Mouse (Mus musculus) heart, postnatal 0 days (tissue): ENCODE measurements around the gene Lrrc59. TPM values are rescaled to one million over a fixed set of nuclear protein-coding genes. Genes with fewer than 3 reads are reported as not detected.
"Not testable (repeated sequence)": the region's sequence is repeated elsewhere in the genome, so short reads cannot be mapped to it uniquely, and the experiment has no call there.

Source experiments
- ATAC-seq: fragments of 200-750 bp; cut with Nextera tagmentation; 2 replicates; pipeline ENCODE4 v1.8.0; 2017; ENCODE audit warnings: low read depth, moderate number of reproducible peaks, moderate library complexity; ENCODE audit not compliant: insufficient read depth
- DNase-seq: peaks from one replicate; pipeline ENCODE4 v3.0.0-alpha.2; 2016; ENCODE audit warnings: low spot score
- H3K27ac ChIP-seq: fragments of 300-500 bp; sonication (generic); 2 replicates; pipeline ENCODE4 v1.5.1; 2014; ENCODE audit warnings: low read depth, mild to moderate bottlenecking
- H3K27me3 ChIP-seq: fragments of 300-500 bp; sonication (generic); 2 replicates; pipeline ENCODE4 v1.6.1; 2014; ENCODE audit warnings: low read length, mixed read lengths; ENCODE audit not compliant: control insufficient read depth, insufficient read depth
- H3K36me3 ChIP-seq: fragments of 300-500 bp; sonication (generic); replicated peaks from 2 replicates; pipeline ENCODE4 v1.6.1; 2014; ENCODE audit warnings: low read length, mixed read lengths; ENCODE audit not compliant: control insufficient read depth, insufficient read depth
- H3K4me1 ChIP-seq: fragments of 300-500 bp; sonication (generic); 2 replicates; pipeline ENCODE4 v1.6.1; 2014; ENCODE audit warnings: antibody characterized with exemption; ENCODE audit not compliant: control insufficient read depth, insufficient read depth
- H3K4me2 ChIP-seq: fragments of 300-500 bp; sonication (generic); 2 replicates; pipeline ENCODE4 v1.6.1; 2014; ENCODE audit warnings: low read depth, mild to moderate bottlenecking, low read length, moderate library complexity
- H3K4me3 ChIP-seq: fragments of 300-500 bp; sonication (generic); 2 replicates; pipeline ENCODE4 v1.5.1; 2014; ENCODE audit warnings: low read depth, low read length
- H3K9ac ChIP-seq: fragments of 300-500 bp; sonication (generic); replicated peaks from 2 replicates; pipeline ENCODE4 v1.6.1; 2014; ENCODE audit warnings: low read depth, low read length, mixed read lengths
- H3K9me3 ChIP-seq: fragments of 300-500 bp; sonication (generic); replicated peaks from 2 replicates; pipeline ENCODE4 v1.6.1; 2016; ENCODE audit warnings: low read length; ENCODE audit not compliant: control insufficient read depth
- CTCF ChIP-seq: IDR thresholded peaks from 2 replicates; pipeline ENCODE4 v1.5.1; 2016; ENCODE audit warnings: antibody characterized with exemption, control low read depth, low read depth
- EP300 ChIP-seq: IDR thresholded peaks from 2 replicates; pipeline ENCODE4 v1.6.1; 2016; ENCODE audit warnings: antibody characterized with exemption, low read depth
- WGBS: fragments of 180-500 bp; shearing (Covaris S2); extraction: QIAGEN DNeasy Blood & Tissue Kit; methylation state at CpG from one replicate; pipeline ENCODE4 v1.1.7; 2014; 5-methylcytosine and 5-hydroxymethylcytosine counted together
- polyA plus RNA-seq: library from polyadenylated mRNA; unstranded; fragments of >200 nt; fragmentation: Nextera tagmentation; extraction: Ambion mirVana; gene quantifications from 2 replicates; pipeline ENCODE4 v1.2.1, GENCODE M21; 2015
- total RNA-seq: library from RNA; depleted of rRNA; stranded (reverse); fragments of >200 nt; gene quantifications from 2 replicates; pipeline ENCODE4 v1.2.3, GENCODE M21; 2014; ENCODE audit warnings: low replicate concordance; rRNA removed

Lrrc59 gene
- total and polyA plus RNA-seq, 2 experiments from 2014 or later = 67.0 to 73.3 TPM

- Histone ChIP-seq H3K9ac (no peak overlapping the region), H3K36me3 (no peaks in the 10 kb centered on the region), H3K27me3 (no peaks in the 10 kb centered on the region), H3K4me3 (no peak overlapping the region), H3K4me1 (no peaks in the 10 kb centered on the region), H3K9me3 (no peaks in the 10 kb centered on the region), H3K27ac (no peak overlapping the region), H3K4me2 (no peak overlapping the region)
- TF ChIP-seq CTCF (no peak), EP300 (no peak)
- no peak for ATAC-seq
- DNase-seq = no peak
- WGBS = 59% methylated on average over 6 of the region's 6 CpGs
These were observed 57.6 kb downstream of the Lrrc59 start for GRCm38 (mm10) chr11:94687178-94687577.

- H3K27ac ChIP-seq, H3K36me3 ChIP-seq, DNase-seq, H3K27me3 ChIP-seq, H3K4me2 ChIP-seq, ATAC-seq, H3K4me3 ChIP-seq, H3K9ac ChIP-seq, H3K9me3 ChIP-seq, H3K4me1 ChIP-seq: not testable (repeated sequence)
These were observed 62.9 kb downstream of the Lrrc59 start for GRCm38 (mm10) chr11:94692502-94692901.

Other genes with a start within 250 kb of the Lrrc59 start
- 2.2 and 14.5 TPM in 2 replicates for gene Abcc3, start 236.8 kb upstream of the Lrrc59 start, total RNA-seq
- gene Abcc3, start 236.8 kb upstream of the Lrrc59 start, polyA plus RNA-seq = 0.72 and 0.88 TPM in 2 replicates
- 29.6 and 46.2 TPM in 2 replicates for gene Cacna1g, start 155.6 kb upstream of the Lrrc59 start, total RNA-seq
- 6.9 and 7.4 TPM in 2 replicates for gene Cacna1g, start 155.6 kb upstream of the Lrrc59 start, polyA plus RNA-seq
- not detected in 2 replicates for gene Spata20, start 143.6 kb upstream of the Lrrc59 start, total RNA-seq
- gene Spata20, start 143.6 kb upstream of the Lrrc59 start, polyA plus RNA-seq = 0.30 and 0.56 TPM in 2 replicates
- 32.5 and 44.4 TPM in 2 replicates for gene Epn3, start 129.8 kb upstream of the Lrrc59 start, total RNA-seq
- 11.4 and 13.3 TPM in 2 replicates for gene Epn3, start 129.8 kb upstream of the Lrrc59 start, polyA plus RNA-seq
- 3.2 and 4.7 TPM in 2 replicates for gene Mycbpap, start 108.0 kb upstream of the Lrrc59 start, total RNA-seq
- 3.5 and 3.7 TPM in 2 replicates for gene Mycbpap, start 108.0 kb upstream of the Lrrc59 start, polyA plus RNA-seq
- gene Rsad1, start 80.5 kb upstream of the Lrrc59 start, total RNA-seq = 14.5 and 17.7 TPM in 2 replicates
- 9.2 and 9.8 TPM in 2 replicates for gene Rsad1, start 80.5 kb upstream of the Lrrc59 start, polyA plus RNA-seq
- gene Chad, start 64.7 kb upstream of the Lrrc59 start, total RNA-seq = not detected in 2 replicates
- 0.36 and 4.4 TPM in 2 replicates for gene Chad, start 64.7 kb upstream of the Lrrc59 start, polyA plus RNA-seq
- gene Acsf2, start 27.9 kb upstream of the Lrrc59 start, total RNA-seq = 6.6 and 8.9 TPM in 2 replicates
- 2.6 and 2.7 TPM in 2 replicates for gene Acsf2, start 27.9 kb upstream of the Lrrc59 start, polyA plus RNA-seq
- gene Mrpl27, start 24.0 kb downstream of the Lrrc59 start, total RNA-seq = 45.2 and 63.8 TPM in 2 replicates
- gene Mrpl27, start 24.0 kb downstream of the Lrrc59 start, polyA plus RNA-seq = 167 and 170 TPM in 2 replicates
- 5.9 and 7.6 TPM in 2 replicates for gene Eme1, start 24.2 kb downstream of the Lrrc59 start, total RNA-seq
- gene Eme1, start 24.2 kb downstream of the Lrrc59 start, polyA plus RNA-seq = 2.4 and 3.4 TPM in 2 replicates
- gene Xylt2, start 47.7 kb downstream of the Lrrc59 start, total RNA-seq = 23.3 and 25.4 TPM in 2 replicates
- 7.0 and 7.5 TPM in 2 replicates for gene Xylt2, start 47.7 kb downstream of the Lrrc59 start, polyA plus RNA-seq
- not detected in 2 replicates for gene Gm11541, start 74.7 kb downstream of the Lrrc59 start, total RNA-seq
- 0.08 and 0.11 TPM in 2 replicates for gene Gm11541, start 74.7 kb downstream of the Lrrc59 start, polyA plus RNA-seq
- not detected in 2 replicates for gene Cdc34b, start 112.0 kb downstream of the Lrrc59 start, total RNA-seq
- 0.12 TPM in 1 of 2 replicates, not detected in the other for gene Cdc34b, start 112.0 kb downstream of the Lrrc59 start, polyA plus RNA-seq
- not detected in 2 replicates for gene Tmem92, start 152.9 kb downstream of the Lrrc59 start, total RNA-seq
- not detected in 2 replicates for gene Tmem92, start 152.9 kb downstream of the Lrrc59 start, polyA plus RNA-seq